Mouse (Mus musculus): Measurements from ENCODE around the gene Fbxl20. TPM values are rescaled to one million over a fixed set of nuclear protein-coding genes. Genes with fewer than 3 reads are reported as not detected.

The Fbxl20 gene
- 6.3 TPM for polyA plus RNA-seq (2015; fragmentation: Illumina TruSeq; extraction: RNeasy Lipid Tissue Mini Kit (QIAGEN cat#74804); ENCODE audit: insufficient read depth, low read depth, low replicate concordance)

DNA sequence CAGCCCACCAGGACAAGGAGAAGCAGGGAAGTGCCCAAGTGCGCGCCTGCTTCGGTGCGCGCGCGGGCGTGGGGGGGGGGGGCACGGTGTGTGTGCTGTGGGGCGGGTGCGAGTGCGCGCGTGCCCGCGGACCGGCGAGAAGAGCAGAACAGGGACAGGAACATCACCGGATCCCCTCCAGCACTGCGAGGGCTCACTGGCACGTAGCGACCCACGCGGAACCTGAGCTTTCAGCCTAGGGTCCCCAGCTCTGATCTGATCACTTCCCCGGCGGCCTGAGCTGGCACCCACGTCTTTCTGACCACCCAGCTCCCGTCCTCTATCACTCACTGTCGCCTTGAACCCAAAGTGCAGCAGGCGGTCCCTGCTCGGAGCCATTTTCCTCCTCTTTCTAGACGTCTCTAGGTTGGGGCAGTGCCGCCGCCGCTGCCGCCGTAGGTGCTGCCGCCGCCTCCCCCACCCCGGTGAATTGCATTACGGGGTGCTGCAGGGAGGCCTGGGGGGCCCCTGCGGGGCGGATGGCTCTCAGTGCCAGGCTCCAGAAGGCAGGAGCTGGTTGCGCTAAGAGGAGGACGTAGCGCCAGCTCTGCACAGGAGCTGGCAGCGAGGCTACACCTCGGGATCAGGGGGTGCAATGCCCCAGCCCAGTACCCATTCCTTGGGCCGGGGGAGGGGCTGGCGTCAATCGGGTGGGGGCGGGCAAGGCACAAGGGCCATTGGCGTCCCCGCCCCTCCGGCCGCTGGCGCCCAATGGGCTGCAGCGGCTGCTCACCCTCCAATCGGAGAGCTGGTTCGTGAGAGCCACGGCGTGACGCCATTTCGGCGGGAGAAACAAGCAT is at the start of gene Fbxl20:
TSS of gene Fbxl20 (minus strand) at position 618 of the 839 bp plus-strand sequence.

GRCm38 (mm10) chr11:98192901-98193805 is 43.0 kb upstream of the Fbxl20 start, which contains the start of gene Med1:
TSS of gene Med1 (minus strand) at chr11:98193293.

GRCm38 (mm10) chr11:98052989-98053834 is 97.0 kb downstream of the Fbxl20 start, which contains the start of gene Stac2:
TSS of gene Stac2 (minus strand) at chr11:98053462.

Other genes starting within 250 kb of the Fbxl20 start
- gene Plxdc1, start 164.0 kb downstream of the Fbxl20 start, polyA plus RNA-seq (2015; fragmentation: Illumina TruSeq; extraction: RNeasy Lipid Tissue Mini Kit (QIAGEN cat#74804); ENCODE audit: insufficient read depth, low read depth, low replicate concordance) = 1.3 TPM
- 0.90 TPM for gene Arl5c, start 154.2 kb downstream of the Fbxl20 start, polyA plus RNA-seq (2015; fragmentation: Illumina TruSeq; extraction: RNeasy Lipid Tissue Mini Kit (QIAGEN cat#74804); ENCODE audit: insufficient read depth, low read depth, low replicate concordance)
- gene Cacnb1, start 127.4 kb downstream of the Fbxl20 start, polyA plus RNA-seq (2015; fragmentation: Illumina TruSeq; extraction: RNeasy Lipid Tissue Mini Kit (QIAGEN cat#74804); ENCODE audit: insufficient read depth, low read depth, low replicate concordance) = 2.7 TPM
- gene Rpl19, start 123.7 kb downstream of the Fbxl20 start, polyA plus RNA-seq (2015; fragmentation: Illumina TruSeq; extraction: RNeasy Lipid Tissue Mini Kit (QIAGEN cat#74804); ENCODE audit: insufficient read depth, low read depth, low replicate concordance) = 443 TPM
- not detected for gene Stac2, start 96.9 kb downstream of the Fbxl20 start, polyA plus RNA-seq (2015; fragmentation: Illumina TruSeq; extraction: RNeasy Lipid Tissue Mini Kit (QIAGEN cat#74804); ENCODE audit: insufficient read depth, low read depth, low replicate concordance)
- 6.4 TPM for gene Med1, start 42.9 kb upstream of the Fbxl20 start, polyA plus RNA-seq (2015; fragmentation: Illumina TruSeq; extraction: RNeasy Lipid Tissue Mini Kit (QIAGEN cat#74804); ENCODE audit: insufficient read depth, low read depth, low replicate concordance)
- 5.5 TPM for gene Cdk12, start 52.7 kb upstream of the Fbxl20 start, polyA plus RNA-seq (2015; fragmentation: Illumina TruSeq; extraction: RNeasy Lipid Tissue Mini Kit (QIAGEN cat#74804); ENCODE audit: insufficient read depth, low read depth, low replicate concordance)
- not detected for gene Neurod2, start 179.2 kb upstream of the Fbxl20 start, polyA plus RNA-seq (2015; fragmentation: Illumina TruSeq; extraction: RNeasy Lipid Tissue Mini Kit (QIAGEN cat#74804); ENCODE audit: insufficient read depth, low read depth, low replicate concordance)
- gene Ppp1r1b, start 198.0 kb upstream of the Fbxl20 start, polyA plus RNA-seq (2015; fragmentation: Illumina TruSeq; extraction: RNeasy Lipid Tissue Mini Kit (QIAGEN cat#74804); ENCODE audit: insufficient read depth, low read depth, low replicate concordance) = 24.0 TPM
- gene Stard3, start 208.0 kb upstream of the Fbxl20 start, polyA plus RNA-seq (2015; fragmentation: Illumina TruSeq; extraction: RNeasy Lipid Tissue Mini Kit (QIAGEN cat#74804); ENCODE audit: insufficient read depth, low read depth, low replicate concordance) = 10.4 TPM
- gene Tcap, start 233.4 kb upstream of the Fbxl20 start, polyA plus RNA-seq (2015; fragmentation: Illumina TruSeq; extraction: RNeasy Lipid Tissue Mini Kit (QIAGEN cat#74804); ENCODE audit: insufficient read depth, low read depth, low replicate concordance) = not detected
- gene Pnmt, start 236.0 kb upstream of the Fbxl20 start, polyA plus RNA-seq (2015; fragmentation: Illumina TruSeq; extraction: RNeasy Lipid Tissue Mini Kit (QIAGEN cat#74804); ENCODE audit: insufficient read depth, low read depth, low replicate concordance) = not detected

Data from pancreas, adult 10 weeks (tissue).